Mouse (Mus musculus): ENCODE measurements around the gene L3hypdh.

Gene L3hypdh

DNA sequence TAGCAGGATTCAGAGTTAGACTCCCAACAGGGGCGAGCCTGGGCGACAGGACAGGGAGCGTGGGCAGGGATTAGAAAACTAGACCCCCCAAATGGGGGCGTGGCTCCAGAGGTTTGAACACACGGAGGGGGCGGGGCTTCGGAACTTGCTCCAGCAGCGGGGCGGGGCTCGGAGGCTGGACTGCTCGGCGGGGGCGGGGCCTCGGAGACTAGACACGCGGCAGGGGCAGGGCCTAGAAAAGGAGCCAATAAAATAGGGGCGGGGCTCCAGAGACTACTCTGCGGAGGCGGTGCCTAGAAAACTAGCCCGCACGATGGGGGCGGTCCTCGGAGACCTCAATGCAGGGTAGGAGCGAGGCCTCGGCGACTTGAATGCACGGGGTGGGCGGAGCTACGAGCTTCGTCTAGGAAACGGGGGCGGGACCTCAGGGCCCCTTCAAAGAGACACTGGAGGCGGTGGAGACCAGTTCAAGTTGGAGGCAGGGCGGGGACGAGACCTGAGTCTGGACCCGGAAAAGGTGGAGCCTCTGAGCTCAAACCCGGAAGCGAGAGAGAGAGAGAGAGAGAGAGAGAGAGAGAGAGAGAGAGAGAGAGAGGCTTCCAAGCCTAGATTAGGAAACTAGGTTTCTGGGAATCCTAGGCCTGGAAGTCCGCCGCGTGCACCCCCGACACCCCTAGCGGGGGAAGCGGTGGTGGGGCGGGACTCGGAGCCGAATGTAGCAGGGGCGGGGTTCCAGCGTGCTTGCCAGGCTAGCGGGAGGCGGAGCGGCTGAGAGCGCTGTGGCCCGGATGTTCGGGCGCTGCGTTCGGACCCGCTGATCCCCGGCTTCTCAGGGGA is at the start of gene L3hypdh, which contains the start of gene Jkamp:
Gene L3hypdh, minus strand, starts transcription at position 111 of the 837 bp plus-strand sequence.
Gene Jkamp, plus strand, starts transcription at position 261 of the 837 bp plus-strand sequence.
- peak; percentile 88 to 99 for DNase-seq (ENCODE audit: low spot score in 2 of 2)

DNA sequence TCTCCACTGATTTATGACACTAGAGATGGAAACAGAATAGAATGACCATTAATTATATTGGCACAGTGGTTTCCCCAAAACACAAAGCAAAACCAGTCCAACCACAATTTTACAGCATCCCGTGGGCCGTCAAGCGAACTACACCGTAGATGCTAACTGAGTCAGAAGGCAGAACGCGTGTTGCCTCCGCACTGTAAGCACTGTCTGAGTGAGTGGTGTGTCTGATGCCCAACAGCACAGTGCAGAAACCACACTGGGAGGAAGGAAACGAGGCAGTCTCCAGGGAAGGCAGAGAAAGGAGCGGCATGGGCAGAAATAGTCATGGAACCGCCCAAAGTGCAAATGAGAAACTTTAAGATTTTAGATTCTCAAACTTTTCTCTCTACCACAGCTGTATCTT is 44.0 kb upstream of the L3hypdh start:
- no peak for DNase-seq (ENCODE audit: low spot score in 2 of 2)

DNA sequence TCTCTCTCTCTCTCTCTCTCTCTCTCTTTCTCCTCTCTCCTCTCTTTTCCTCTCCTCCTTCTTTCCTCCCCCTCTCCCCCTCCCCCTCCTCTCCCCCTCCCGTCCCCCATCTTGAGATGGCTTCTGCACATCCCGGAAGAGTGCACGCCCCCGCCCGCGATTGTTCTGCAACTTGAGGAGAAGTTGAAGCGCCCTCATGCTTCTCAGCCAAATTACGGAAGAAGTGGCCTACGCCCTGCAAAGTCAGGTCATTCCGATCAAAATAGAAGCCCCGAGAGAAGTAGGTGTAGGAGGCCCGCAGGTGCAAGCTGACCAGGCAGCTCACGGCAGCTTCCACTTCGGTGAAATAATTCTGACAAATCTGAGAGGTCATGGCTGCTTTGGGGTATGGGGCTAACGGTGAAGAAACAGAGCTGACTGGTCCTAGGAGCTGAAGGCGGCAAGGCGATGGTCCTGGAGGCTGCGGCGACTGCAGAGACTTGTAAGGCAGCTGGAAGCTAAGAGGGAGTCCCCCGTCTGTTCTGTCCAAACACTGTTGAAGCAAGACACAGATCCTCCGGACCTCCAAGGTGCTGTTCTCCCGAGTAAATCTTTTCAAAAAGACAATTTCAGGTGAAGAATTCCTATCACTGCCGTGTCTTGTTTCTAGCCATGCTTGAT is 30.6 kb upstream of the L3hypdh start:
- no peak for DNase-seq (ENCODE audit: low spot score in 2 of 2)

DNA sequence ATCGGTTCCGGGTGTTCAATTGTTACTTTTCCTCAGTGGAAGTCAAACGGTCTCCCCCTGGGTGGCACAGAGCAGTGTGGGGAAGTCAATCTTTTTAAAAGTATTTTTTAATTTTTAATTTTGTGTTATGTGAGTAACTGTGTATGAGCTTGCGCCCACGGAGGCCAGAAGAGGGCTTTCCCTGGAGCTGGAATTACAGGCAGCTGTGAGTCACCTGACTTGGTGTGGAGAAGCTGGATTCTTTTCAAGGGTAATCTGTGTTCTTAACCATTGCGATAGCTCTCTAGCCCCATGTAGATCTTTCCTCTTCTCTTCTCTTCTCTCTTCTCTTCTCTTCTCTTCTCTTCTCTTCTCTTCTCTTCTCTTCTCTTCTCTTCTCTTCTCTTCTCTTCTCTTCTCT is 29.9 kb upstream of the L3hypdh start:
- DNase-seq (ENCODE audit: low spot score in 2 of 2) = no peak

DNA sequence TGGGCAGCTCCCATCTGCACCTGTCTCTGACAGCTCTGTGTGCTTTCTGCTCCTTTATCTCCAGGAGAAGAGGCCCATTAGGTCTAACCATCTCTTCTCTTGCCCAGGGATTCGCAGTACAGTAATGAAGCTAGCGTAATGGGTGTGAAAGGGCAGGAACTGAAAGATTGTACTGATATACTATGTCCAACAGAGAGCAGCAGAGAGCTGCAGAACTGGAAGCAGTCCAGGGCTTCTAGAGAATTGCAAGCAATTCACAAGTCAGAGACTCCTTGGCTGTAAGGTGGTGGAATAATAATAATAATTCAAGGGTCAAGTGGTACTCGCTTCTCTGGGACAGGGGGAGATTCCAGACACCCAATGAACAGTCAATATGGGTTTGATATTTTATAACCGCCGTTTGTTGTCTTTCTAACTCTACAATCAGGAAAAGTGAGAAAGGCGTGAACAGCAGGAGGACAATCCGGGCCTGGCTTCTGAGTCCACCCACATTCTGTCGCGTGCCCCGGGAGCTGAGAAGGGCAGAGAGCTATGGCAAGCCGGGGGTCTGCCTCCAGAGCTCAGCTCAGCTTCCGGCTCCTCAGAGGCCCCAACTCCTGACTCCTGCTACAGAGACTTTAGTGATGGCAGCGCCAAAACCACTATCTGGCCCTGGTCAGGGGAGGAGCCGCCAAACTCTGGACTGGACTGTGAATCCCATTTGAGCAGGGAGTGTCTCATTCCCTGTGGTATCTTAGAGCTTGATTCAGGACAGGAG is 19.5 kb upstream of the L3hypdh start:
- DNase-seq (ENCODE audit: low spot score in 2 of 2) = peak in 1 of 2 experiments; percentile 31

DNA sequence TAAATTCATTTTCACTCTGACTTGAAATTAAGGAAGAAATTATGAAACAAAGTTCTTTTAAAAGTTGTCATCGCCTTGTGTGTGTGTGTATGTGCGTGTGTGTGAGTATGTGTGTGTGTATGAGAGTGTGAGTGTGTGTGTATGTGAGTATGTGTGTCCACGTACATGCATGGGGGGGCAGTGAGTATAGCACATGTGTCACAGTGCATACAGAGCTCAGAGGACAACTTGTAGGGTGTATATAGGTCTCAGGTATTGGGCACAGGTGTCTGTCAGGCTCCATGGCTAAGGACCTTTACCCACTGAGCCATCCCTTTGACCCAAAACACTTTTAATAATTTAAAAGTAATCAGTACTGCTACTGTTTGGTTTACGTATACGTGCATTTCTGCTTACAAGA is 18.8 kb upstream of the L3hypdh start:
- DNase-seq (ENCODE audit: low spot score in 2 of 2) = no peak

DNA sequence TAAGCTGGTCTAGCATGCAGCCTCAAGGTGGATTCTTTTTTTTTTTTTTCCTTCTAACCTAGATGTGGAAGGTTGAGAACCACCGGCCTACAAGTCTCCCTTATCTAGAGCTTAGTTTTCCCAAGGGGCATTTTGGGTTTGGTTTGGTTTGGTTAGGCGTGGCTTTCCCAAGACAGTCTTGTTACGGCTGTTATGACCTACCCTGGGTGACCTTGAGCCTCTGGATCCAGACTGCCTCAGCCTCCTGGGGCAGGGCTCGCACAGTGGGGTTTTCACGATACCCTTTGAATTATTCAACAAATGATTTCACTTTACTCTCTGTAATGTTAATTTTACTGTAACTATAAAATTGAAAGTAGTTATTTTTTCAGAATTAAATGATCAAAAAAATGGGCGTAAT is 17.5 kb upstream of the L3hypdh start:
- DNase-seq (ENCODE audit: low spot score in 2 of 2) = no peak

DNA sequence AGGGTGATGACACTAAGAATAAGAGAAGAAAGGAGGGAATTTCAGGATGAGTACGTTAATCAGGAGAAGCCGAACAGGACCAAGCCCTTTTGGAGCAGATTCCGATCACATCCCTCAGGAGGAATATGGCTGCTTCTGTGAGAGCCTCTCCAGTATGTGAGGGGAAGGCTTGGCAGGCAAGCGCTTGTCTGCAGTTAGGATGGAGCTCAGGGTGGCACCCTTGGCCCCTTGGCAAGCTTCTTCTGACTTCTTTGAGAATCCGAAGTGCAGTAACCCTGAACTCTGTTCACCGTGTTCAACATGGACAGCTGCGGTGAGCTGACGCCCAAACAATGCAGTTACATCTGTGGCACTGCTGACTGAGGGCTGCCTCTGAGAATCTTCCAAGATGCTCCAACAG is 11.7 kb upstream of the L3hypdh start:
- DNase-seq (ENCODE audit: low spot score in 2 of 2) = no peak

DNA sequence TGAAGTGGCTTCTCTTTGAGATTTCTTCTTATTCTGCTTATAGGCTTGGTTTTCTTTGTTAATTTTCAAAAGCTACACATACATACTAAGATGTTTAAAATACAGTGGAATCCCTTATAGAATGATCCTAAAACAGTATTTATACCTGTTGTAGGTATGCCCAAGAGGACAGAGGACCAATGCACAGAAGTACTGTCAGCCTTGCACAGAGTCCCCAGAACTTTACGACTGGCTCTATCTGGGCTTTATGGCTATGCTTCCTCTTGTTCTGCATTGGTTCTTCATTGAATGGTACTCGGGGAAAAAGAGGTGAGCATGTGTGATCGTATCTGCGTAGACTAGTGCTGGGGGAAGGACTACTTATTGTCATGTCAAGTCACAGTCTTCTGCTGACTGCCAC is 4.6 kb upstream of the L3hypdh start:
- no peak for DNase-seq (ENCODE audit: low spot score in 2 of 2)

DNA sequence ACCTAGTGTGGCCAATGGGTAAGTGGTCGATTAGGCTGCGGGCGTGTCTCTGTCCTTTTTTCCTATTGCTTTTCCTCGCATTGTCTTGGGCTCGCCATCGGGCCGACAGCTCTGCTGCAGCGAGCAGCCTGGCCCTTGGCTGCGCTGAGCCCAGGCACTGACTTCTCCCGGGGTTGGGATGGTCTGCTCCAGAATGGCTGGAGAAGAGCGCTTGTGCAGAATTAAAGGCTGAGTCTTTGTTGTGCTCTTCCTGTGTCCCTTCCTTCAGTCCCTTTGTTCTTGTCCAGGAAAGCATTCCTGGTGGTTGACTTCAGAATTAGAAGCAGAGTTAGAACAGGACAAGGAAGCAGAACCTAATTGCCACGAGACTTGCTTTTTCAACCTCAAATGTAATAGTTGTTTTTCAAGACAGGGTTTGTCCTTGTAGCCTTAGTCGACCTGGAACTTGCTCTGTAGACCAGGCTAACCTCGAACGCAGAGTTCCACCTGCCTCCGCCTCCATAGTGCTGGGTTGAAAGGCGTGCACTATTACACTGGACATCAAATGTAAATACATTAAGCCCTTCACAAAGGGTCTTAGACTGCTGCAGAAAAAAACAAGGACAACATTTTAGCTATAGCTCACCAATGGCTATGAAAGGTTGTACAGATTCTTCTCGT is 1.1 kb upstream of the L3hypdh start:
- peak in 1 of 2 experiments; percentile 9 for DNase-seq (ENCODE audit: low spot score in 2 of 2)

DNA sequence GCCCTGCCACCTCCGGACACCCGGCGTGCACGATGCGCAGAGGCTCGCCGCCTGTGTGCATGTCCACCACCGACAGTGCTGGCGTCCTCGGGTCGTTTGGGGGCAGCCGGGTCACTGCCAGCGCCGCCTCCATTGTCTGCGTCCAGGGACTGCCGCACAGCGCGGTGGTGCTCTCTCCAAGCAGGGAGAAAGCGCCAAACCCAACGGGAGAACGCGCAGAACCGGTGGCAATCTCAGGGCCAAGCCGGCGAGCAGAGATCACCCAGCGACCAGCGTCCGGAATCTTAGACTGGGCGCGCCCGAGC is 263 bp downstream of the L3hypdh start:
- no peak for DNase-seq (ENCODE audit: low spot score in 2 of 2)

DNA sequence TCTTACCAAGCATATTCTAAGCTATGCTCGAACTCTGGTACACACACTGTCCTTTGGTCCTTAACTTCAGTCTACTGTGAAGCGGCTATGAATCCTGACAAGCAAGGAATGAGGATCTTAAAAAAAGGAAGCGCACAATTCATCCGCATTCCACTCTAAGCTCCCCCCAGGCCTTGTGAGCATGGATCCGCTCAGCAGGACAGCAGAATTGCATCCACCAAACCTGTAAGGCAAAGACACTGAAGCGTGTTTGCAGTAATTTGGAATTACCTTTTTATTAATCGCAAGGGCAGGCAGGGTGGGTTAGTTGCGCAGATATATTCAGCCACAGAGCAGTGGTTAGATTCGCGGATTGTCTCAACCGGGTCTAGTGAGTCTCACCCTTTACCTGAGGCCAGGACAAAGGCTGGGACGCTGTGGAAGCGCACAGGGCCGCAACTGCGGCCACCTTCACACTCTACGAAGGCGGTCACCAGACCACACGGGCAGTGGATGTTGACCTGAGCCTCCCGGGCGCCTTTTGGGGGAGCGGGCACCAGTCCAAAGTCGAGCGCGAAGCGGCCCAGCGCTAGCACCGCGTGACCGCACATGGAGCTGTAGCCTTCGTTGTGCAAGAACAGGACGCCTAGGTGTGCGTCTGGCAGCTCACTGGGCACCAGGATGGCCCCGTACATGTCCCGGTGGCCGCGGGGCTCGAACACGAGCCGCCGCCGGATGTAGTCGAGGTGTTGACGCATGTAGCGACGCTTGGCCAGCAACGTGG is 797 bp downstream of the L3hypdh start:
- DNase-seq (ENCODE audit: low spot score in 2 of 2) = peak in 1 of 2 experiments; percentile 7

DNA sequence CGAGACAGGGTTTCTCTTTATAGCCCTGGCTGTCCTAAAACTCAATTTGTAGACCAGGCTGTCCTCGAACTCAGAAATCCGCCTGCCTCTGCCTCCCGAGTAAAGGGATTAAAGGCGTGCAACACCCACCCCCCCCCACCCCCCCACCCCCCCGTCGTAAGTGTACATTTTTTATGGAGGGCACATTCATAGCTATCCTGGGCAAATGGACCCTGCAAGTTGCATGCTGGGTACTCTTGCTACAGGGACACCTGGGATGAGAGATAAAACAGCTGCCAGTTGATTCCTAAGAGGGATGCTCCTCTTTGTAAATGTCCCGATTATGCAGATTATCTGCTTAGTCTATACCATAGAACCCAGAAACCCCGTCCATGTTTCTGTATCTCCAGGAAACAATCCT is 2.0 kb downstream of the L3hypdh start:
- DNase-seq (ENCODE audit: low spot score in 2 of 2) = no peak

DNA sequence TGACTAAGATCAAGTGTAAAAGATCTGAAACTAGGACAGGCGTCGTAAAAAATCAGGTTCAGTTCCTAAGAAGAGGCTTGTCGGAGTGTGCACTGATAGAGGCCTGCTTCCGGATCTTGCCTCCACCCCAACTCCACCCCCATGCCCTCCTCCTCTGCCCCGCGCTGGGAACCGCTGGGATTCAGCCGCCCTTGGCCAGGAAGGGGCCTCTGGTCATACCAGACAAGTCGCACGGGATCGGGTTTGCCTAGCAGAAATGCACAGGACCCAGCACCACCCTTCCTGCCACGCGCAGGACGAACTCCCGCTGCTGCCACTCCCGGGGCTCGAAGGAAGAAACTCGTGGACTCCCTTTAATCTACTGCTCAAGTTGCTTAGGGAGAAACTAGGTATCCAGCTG is 2.9 kb downstream of the L3hypdh start:
- DNase-seq (ENCODE audit: low spot score in 2 of 2) = no peak

DNA sequence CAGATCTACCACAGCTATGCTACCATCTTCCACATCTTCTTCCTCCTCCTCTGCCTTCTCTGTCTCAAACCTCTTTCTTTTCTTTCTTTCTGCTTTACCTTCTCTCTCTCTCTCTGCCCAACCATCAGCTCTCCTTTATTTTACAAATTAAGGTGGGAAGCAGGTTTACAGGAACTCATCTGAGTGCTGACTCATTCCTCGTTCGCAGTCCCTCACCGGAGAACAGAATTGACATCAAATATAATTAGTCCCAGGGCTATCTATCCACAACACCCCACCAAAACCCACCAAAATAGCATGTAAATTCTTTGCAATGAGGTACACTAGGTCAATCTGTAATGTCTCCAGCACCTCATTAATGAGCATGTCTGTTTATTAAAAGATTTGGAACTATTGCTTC is 3.3 kb downstream of the L3hypdh start:
- no peak for DNase-seq (ENCODE audit: low spot score in 2 of 2)

DNA sequence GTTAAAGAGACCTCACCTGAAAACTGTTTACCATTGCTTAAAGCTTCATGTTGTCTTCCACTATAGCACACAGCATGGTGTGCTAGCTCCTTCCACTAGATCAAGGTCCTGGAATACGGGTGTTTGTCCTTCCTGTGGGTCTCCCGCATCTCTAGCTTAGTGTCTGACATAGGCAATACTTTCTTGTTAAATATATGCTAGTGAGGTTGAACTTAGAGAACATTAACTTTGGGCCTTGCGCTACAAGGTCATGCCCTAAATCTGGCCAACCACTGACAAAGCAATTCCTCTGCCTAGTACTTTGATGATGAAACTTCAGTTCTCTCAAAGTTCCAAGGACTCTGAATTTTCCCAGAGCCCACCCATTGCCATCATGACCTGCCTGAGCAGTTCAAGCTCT is 7.0 kb downstream of the L3hypdh start:
- no peak for DNase-seq (ENCODE audit: low spot score in 2 of 2)

DNA sequence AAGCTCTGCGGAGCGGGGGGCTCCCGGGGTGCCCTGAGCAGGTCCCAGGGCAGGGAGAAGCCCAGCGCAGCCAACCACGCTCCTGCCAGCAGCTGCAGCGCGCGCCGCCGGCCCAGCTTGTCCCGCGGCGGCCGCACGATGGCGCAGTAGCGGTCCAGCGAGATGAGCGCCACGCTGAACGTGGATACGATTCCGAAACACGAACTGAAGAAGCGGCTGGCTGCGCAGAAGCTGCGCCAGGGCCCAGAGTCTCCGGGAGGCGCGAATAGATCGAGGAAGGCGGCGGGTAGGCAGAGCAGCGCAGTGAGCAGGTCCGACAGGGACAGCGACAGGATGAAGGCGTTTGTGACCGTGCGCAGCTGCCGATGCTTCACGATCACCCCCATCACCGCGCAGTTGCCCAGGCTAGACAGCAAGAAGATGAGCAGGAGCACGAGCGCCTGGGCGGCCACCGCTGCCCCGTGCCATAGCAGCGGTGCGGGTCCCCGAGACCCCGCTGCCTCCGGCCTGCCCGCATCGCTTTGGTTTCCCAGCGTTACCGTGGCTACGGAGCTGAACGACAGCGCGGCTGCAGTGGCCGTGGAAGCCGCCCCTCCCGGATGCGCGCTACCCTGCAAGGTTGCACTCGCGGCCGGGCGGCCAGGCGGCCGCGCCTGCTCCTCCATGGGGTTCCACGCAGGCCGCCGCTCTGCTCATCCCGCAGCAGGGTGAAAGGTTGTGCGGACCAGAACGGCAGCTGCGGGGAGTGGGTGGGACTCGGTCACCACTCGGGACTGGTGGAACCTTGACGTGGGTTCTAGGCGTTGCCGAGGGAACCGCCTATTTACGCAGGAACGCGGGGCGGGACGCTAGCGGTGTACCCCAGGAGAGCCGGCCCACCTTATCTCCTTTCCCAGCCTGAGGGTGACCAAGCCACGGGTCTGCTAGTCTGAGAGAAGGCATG is 14.6 kb downstream of the L3hypdh start, which contains the start of gene Gpr135:
Gene Gpr135, minus strand, starts transcription at position 799 of the 943 bp plus-strand sequence.
- DNase-seq (ENCODE audit: low spot score in 2 of 2) = peak; percentile 53 to 76

DNA sequence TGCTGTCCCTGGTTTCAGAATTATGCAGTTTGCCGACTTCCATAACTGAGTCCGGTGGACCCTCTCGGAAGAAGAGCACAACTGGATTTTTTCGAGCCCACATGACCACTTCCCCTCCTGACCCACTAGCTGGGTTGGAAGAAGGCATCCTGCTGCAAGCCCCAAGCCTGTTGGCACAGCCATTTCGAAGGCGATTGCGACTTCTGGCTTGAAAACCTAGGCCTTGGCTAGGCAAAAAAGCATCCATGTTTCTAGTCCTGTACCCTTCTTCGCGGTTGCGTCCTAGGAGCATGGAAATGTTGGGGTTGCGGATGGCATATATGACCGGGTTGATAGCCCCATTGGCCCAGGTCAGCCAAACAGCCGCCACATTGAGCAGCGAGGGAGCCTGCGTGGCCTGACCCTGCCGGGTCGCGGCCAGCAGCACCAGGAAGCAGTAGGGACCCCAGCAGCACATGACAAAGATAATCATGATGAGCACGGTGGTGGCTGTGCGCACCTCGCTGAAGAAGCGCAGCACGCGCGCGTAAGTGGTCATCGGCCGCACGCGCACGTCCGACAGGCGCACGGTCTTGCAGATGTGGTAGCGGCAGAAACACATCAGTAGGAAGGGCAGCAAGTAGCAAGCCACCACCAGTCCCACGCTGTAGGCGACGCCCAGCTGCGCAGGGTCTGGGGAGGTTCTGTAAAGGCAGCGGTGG is 15.5 kb downstream of the L3hypdh start:
- no peak for DNase-seq (ENCODE audit: low spot score in 2 of 2)

DNA sequence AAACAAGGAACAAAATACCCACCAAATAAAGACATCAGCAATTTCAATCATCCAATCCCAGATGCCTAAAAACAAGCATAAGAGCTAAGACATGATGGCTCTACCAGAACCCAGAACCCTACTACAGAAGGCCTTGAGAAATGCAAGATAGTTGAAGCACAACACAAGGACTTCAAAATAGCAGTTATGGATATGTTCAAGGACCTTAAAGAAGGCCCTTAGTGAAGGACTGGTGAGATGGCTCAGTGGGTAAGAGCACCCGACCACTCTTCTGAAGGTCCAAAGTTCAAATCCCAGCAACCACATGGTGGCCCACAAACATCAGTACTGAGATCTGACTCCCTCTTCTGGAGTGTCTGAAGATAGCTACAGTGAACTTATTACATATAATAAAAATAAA is 27.5 kb downstream of the L3hypdh start:
- DNase-seq (ENCODE audit: low spot score in 2 of 2) = no peak

Data from spleen, postnatal 10 days (tissue).